Mouse (Mus musculus) layer of hippocampus, postnatal 25 days (tissue): ENCODE results near the gene Msrb2. TPM values are rescaled to one million over a fixed set of nuclear protein-coding genes. Genes with fewer than 3 reads are reported as not detected.

Experiments used
- total RNA-seq, 2 experiments: library from RNA; stranded (reverse); gene quantifications; 2 replicates each; pipeline ENCODE4 v1.2.3; 2021

The Msrb2 gene
- total RNA-seq, 2 experiments from 2014 or later: 23.5 to 29.4 TPM

Other genes starting within 250 kb of the Msrb2 start
- under 1 TPM; 0.39 to 0.66 TPM for gene Armc3, start 172.1 kb upstream of the Msrb2 start, total RNA-seq
- not detected for gene Ptf1a, start 74.2 kb downstream of the Msrb2 start, total RNA-seq
- not detected for gene 4921504E06Rik, start 182.5 kb downstream of the Msrb2 start, total RNA-seq